Mouse (Mus musculus) effector memory CD4-positive, alpha-beta T cell, adult 7 months (primary cell): Measurements from ENCODE around the gene Izumo1r. TPM values are rescaled to one million over a fixed set of nuclear protein-coding genes. Genes with fewer than 3 reads are reported as not detected.

Experiments used
- polyA plus RNA-seq: library from polyadenylated mRNA; unstranded; fragments of 100-300 nt; shearing (Covaris generic); gene quantifications from one replicate; pipeline ENCODE4 v1.2.1, GENCODE M21; 2017

The Izumo1r gene
- polyA plus RNA-seq = 22.6 TPM

DNA sequence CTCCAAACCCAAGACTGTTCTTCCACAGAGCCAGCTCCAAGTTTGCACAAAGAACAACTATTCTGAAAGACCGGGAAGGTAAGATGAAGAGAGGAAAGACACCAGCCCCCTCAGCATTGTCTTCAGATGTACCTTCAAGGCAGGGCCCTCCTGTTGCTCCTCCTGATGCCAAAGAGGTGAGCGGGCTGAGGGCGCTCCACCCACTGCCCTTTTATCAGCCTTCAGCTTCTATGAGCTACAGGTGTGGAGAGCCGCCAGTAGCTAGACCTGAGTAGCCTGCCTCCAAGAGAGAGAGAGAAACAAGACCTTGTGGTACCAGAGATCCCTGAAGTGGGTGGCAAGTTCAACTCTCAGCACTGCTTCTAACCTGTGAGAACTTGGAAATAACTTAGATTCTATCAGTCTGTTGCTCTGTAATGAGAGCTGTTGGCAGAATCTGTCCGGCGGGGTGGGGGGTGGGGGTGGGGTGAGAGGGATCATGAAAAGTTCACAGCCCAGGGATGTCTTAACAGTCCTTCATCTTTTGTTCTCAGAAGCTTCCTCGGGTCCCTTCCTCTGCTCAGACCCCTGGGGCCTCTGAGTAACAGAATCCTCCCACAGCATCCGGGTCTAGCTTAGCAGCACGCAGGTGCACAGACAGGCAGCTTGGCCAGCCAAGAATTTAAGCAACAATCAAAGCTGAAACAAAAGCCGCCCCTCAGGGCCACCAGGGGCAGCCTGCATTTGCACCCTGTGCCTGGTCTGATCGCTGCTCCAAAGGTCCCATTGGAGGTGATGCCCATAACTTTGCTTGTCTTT is at the start of gene Izumo1r:
Izumo1r (minus strand) TSS at position 369 of the 798 bp plus-strand sequence.

DNA sequence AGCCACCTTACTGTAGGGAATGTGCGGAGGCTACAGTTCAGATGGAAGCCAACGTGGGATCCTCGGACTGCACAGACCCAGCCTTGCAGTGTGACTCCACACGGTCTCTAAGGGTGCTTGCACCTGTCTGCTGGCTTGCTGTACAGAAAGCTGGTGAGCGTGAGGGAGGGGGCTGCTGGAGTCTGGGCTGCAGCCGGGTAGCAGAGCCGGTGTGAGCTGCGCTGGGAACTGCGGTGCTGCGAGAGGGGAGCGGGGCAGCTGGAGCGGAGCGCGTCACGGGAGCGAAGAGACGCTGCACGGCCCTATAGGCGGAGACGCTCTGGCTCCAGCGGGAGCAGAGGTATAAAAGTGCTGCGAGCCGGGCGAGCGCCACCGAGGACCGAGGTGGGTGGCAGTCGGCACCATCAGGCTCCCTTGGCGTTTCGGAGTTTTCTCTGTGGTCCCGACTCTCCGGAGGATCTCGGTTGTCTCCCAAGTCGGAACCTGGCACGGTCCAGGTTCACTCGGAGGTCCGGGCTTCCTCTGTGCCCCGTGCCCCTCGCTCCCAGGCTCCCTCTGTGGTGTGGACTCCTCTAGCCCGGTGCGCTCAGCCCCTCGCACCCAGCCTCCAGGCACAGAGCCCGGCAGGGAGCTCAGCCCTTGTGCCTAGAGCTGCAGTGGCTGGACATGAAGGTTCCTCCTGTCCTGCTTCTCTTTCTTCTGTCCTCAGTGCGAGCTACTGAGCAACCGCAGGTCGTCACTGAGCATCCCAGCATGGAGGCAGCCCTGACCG is 43.7 kb downstream of the Izumo1r start, which contains the start of gene Gpr83:
Gpr83 (plus strand) TSS at position 343 of the 772 bp plus-strand sequence.

Other genes with a start within 250 kb of the Izumo1r start
- not detected for gene Piwil4, start 163.2 kb downstream of the Izumo1r start, polyA plus RNA-seq
- gene Fut4, start 151.6 kb downstream of the Izumo1r start, polyA plus RNA-seq = not detected
- not detected for gene 1700012B09Rik, start 132.9 kb downstream of the Izumo1r start, polyA plus RNA-seq
- 21.3 TPM for gene Mre11a, start 119.3 kb downstream of the Izumo1r start, polyA plus RNA-seq
- 13.2 TPM for gene Ankrd49, start 119.1 kb downstream of the Izumo1r start, polyA plus RNA-seq
- 0.60 TPM for gene Gpr83, start 43.7 kb downstream of the Izumo1r start, polyA plus RNA-seq
- 181 TPM for gene Panx1, start 141.5 kb upstream of the Izumo1r start, polyA plus RNA-seq
- gene Hephl1, start 208.2 kb upstream of the Izumo1r start, polyA plus RNA-seq = 0.10 TPM